10 mouse cellular contexts compared by ENCODE assay signal in the genomic region with DNA sequence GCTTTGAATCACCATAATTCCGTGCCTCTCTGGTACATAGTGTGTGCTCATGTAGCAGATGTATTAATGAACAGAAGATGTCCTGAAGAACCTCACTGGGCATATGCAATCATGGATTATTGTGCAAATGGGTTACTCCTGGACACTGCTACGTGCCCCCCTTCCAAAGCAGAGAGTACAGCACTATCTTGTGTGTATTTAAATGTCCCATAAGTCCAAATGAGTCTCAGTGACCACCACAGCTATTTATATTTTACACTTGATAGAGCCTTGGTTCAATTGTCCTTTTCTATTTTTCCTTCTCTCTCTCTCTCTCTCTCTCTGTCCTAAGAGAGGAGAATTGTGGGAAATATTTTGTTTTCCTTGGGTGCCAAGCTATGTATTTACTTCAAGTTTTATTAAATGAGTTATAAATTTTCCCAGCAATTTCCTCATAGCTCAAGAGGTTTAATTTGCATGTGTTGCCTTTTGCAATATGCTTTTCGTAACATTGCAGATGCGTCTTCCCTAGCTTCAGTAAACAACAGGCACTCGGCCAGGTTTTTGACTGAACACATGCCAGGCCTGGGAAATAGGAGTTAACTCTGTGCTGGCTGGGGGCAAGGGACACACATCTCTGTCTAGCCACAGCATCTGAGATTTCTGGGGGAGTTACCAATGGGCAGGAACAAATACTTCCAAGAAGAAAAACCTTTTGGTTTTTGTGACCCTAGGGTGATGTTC.
DNase-seq lines count a peak whose midpoint lies in the region; ATAC-seq and TF ChIP-seq lines count a peak whose summit lies in the region.
"Had no signal": no experiment of that assay in that cellular context is flagged by ENCODE, and none has a peak within 500 bp of the region (broad histone marks: within the 10 kb centered on the region; RNA-seq: fewer than 3 reads in every experiment).

No protein-coding gene starts in this region.

- TF ChIP-seq CTCF in cerebellum, adult 2 months (IDR thresholded peaks at IDR 0.05; ENCODE audit: borderline replicate concordance, insufficient read depth, low read depth, low read length), result no peak
- no peak for TF ChIP-seq CTCF in kidney, postnatal 0 days (IDR thresholded peaks at IDR 0.05; ENCODE audit: low read depth)
- no peak for TF ChIP-seq CTCF in layer of hippocampus, adult 2 months (conservative IDR thresholded peaks at IDR 0.05)

- WGBS in cerebellum, adult 2 months, result 22% methylated on average over 5 of the region's 5 CpGs
- WGBS in kidney, postnatal 0 days, result 56% methylated on average over 5 of the region's 5 CpGs
- 62% methylated on average over 5 of the region's 5 CpGs for WGBS in kidney, embryonic 16.5 days

- H3K9ac ChIP-seq in kidney, postnatal 0 days (ENCODE audit: low read depth, low read length), result no peak overlapping the region
- H3K9ac ChIP-seq in kidney, embryonic 16.5 days (replicated peaks; ENCODE audit: low read length), result no peak overlapping the region
- H3K9ac ChIP-seq: heart, embryonic 13.5 days had no signal

- H3K9me3 ChIP-seq in kidney, postnatal 0 days (replicated peaks; ENCODE audit: low read length), result no peaks in the 10 kb centered on the region
- H3K9me3 ChIP-seq in kidney, embryonic 16.5 days (ENCODE audit: low read length), result no peaks in the 10 kb centered on the region

- peak; percentile 71 to 84 for DNase-seq in cerebellum, postnatal 14 days
- DNase-seq in cerebellum, adult 2 months, result no peak
- peak; percentile 45 for DNase-seq in kidney, postnatal 0 days (ENCODE audit: low spot score)
- DNase-seq in NIH3T3 (ENCODE audit: low read depth), result peak; percentile 36
- DNase-seq in layer of hippocampus, adult 2 months (ENCODE audit: low spot score in 2 of 2), result peak; percentile 3 to 24
- no peak for DNase-seq in neural tube, embryonic 10.5 days (ENCODE audit: extremely low spot score, low spot score)

- no peak overlapping the region for H3K4me2 ChIP-seq in kidney, postnatal 0 days (ENCODE audit: low read length)
- no peak overlapping the region for H3K4me2 ChIP-seq in kidney, embryonic 16.5 days (replicated peaks; ENCODE audit: low read depth, low read length)
- H3K4me2 ChIP-seq: heart, embryonic 13.5 days had no signal

- ATAC-seq in kidney, postnatal 0 days (replicated peaks; ENCODE audit: low FRiP score, low read depth), result no peak
- ATAC-seq in kidney, embryonic 16.5 days (ENCODE audit: low FRiP score, low TSS enrichment), result no peak
- ATAC-seq in CD4-positive, CD25-positive, alpha-beta regulatory T cell, adult 4 months, result no peak

- H3K27ac ChIP-seq in cerebellum, adult 2 months (ENCODE audit: insufficient read depth, low read length), result no peak overlapping the region
- no peak overlapping the region for H3K27ac ChIP-seq in kidney, postnatal 0 days
- no peak overlapping the region for H3K27ac ChIP-seq in kidney, embryonic 16.5 days (ENCODE audit: low read length)
- H3K27ac ChIP-seq in layer of hippocampus, adult 2 months, result no peak overlapping the region
- H3K27ac ChIP-seq: heart, embryonic 13.5 days had no signal

- H3K4me3 ChIP-seq in cerebellum, adult 2 months (replicated peaks; ENCODE audit: insufficient read depth, low read depth, low read length), result no peak overlapping the region
- H3K4me3 ChIP-seq in kidney, postnatal 0 days (replicated peaks; ENCODE audit: low read depth, low read length), result no peak overlapping the region
- no peak overlapping the region for H3K4me3 ChIP-seq in kidney, embryonic 16.5 days (ENCODE audit: low read length)
- H3K4me3 ChIP-seq in layer of hippocampus, adult 2 months, result no peak overlapping the region
- H3K4me3 ChIP-seq: heart, embryonic 13.5 days; megakaryocyte, embryonic 14.5 days had no signal

- no peak for TF ChIP-seq POLR2A in cerebellum, adult 2 months (IDR thresholded peaks at IDR 0.05; ENCODE audit: borderline replicate concordance, insufficient read depth, low read length)

- H3K36me3 ChIP-seq in kidney, postnatal 0 days (ENCODE audit: insufficient read depth, low read length), result no peaks in the 10 kb centered on the region
- H3K36me3 ChIP-seq in kidney, embryonic 16.5 days (ENCODE audit: insufficient read depth, low read length), result no peaks in the 10 kb centered on the region
- H3K36me3 ChIP-seq: heart, embryonic 13.5 days had no signal

- H3K4me1 ChIP-seq in cerebellum, adult 2 months (ENCODE audit: control insufficient read depth, insufficient read depth, low read length), result no peaks in the 10 kb centered on the region
- H3K4me1 ChIP-seq in kidney, postnatal 0 days (replicated peaks; ENCODE audit: insufficient read depth, low read length), result no peaks in the 10 kb centered on the region
- H3K4me1 ChIP-seq in kidney, embryonic 16.5 days (ENCODE audit: insufficient read depth, low read length), result no peaks in the 10 kb centered on the region
- H3K4me1 ChIP-seq: heart, embryonic 13.5 days; megakaryocyte, embryonic 14.5 days had no signal

- no peaks in the 10 kb centered on the region for H3K27me3 ChIP-seq in cerebellum, adult 2 months (ENCODE audit: control insufficient read depth, insufficient read depth, low read length)
- no peaks in the 10 kb centered on the region for H3K27me3 ChIP-seq in kidney, postnatal 0 days (ENCODE audit: insufficient read depth, low read length)
- no peaks in the 10 kb centered on the region for H3K27me3 ChIP-seq in kidney, embryonic 16.5 days (ENCODE audit: insufficient read depth, low read length)
- H3K27me3 ChIP-seq: heart, embryonic 13.5 days; megakaryocyte, embryonic 14.5 days had no signal

Comparison
In these comparisons a context has a peak if more than half of its experiments do, and no peak if none do; other contexts are left out.
1. DNase-seq: peak in cerebellum, postnatal 14 days (2 of 2), kidney, postnatal 0 days (single experiment), NIH3T3 (single experiment) and layer of hippocampus, adult 2 months (2 of 2); none in cerebellum, adult 2 months (0 of 2) and neural tube, embryonic 10.5 days (single experiment).